Mouse (Mus musculus) yolk sac, embryonic 10.5 days (tissue): Measurements from ENCODE around the gene Mgst1.

Experiments used
- DNase-seq: peaks from one replicate; pipeline ENCODE4 v3.0.0-alpha.2; 2017; ENCODE audit warnings: low spot score

Gene Mgst1

DNA sequence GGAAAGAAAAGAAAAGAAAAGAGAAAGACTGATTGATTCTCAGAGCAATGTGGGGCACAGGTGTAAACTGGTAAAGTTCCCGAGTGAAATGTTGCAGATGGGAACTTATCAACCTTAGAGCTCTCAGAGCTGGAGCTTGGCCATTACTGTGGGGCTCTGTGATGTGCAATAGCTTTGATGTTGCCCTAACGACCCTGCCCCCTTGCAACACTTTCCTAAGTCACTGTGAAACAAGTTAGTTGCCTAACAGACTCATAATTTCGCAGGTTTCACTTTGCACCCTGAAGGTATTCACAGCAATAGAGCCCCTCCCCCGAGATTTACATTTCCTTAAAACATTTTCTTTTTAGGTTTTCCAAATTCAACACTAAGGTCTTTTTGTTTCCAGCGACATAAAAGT, at the start of gene Mgst1:
Gene Mgst1 (plus strand): TSS at position 387 of the 400 bp plus-strand sequence.
- peak; percentile 25 for DNase-seq

DNA sequence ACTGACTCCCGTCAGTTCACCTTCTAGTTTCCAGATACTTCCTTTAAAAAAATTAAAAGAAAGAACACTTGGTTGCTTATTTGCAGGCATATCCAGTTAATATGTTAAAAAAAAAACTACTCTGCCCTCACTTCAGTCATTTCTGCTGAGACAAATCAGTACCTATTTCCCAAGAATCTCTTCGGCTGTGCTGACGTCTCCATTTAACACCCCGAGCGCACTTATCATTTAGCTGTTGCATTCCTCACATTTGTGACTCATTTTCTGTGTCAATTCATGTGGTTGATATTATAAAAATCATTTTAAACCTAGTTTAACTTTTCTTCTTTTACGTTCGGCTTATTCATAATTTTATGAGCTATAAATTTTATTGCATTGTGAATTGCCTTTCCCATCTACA, 47.7 kb upstream of the Mgst1 start:
- no peak for DNase-seq

DNA sequence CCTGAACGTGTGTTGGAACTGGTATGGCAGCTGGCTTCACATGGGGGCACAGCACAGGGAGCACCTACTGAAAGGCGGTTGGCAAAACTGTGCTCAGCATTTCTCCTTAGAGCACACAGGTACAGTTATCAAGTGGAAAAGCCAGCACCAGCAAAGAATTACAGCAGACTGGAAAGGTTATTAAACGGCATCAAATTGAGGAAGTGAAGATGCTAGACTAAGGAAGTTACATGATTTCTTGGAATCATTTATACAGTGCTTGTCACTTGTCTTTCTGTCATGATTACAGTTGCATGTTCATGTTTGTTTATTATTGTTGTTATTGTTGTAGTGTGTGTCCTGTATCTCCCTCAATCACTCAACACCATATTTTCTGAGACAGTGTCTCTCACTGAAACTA, 45.1 kb upstream of the Mgst1 start:
- no peak for DNase-seq

DNA sequence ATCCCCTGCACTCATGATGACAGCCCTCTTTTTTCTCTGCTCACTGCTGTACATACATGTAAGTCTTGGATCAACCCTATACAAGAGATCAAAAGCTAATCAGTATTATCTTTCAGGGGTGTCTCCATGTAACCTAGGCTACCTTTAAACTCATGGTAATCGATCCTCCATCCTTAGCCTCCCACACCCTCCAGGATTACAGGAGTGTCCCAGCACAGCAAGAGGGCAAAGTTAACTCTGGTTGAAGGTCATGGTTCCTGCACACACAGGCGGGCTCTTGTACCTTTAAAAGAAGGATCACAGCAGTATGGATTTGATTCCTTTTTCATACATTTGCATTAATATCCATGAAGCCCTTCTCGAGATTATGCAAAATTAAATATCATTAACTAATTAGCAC, 40.5 kb upstream of the Mgst1 start:
- no peak for DNase-seq

DNA sequence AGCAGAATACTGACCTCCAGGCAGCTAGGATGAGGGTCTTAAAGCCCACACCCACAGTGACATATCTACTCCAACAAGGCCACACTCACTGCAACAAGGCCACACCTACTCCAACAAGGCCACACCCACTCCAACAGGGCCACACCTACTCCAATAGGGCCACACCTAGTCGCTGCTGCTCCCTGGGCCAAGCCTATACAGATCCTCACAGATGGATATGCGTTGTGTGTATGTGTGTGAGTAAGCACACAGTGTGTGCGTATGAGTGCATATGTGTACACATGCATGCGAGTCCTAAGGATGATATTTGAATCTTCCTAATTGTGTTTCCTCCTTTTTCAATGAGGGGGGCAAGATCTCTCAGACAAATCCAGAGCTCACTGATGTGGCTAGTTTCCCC, 38.3 kb upstream of the Mgst1 start:
- no peak for DNase-seq

DNA sequence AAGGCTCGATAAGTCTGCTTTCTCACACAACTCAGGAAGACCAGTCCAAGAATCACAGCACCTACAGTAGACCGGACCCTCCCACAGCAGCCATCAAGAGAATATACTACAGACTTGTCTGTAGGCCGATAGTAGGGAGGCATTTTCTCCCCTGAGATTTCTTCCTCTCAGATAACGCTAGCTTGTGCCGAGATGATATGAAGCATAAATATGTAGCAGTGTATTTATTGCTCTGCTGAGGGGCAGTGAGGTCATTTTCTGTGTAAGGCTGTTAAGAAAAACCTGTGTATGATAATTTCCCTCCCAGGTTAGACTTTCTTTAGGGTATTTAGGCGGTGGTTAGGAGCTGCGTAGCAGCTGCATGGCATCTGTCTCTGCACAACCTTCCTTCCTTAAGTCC, 37.2 kb upstream of the Mgst1 start:
- no peak for DNase-seq

DNA sequence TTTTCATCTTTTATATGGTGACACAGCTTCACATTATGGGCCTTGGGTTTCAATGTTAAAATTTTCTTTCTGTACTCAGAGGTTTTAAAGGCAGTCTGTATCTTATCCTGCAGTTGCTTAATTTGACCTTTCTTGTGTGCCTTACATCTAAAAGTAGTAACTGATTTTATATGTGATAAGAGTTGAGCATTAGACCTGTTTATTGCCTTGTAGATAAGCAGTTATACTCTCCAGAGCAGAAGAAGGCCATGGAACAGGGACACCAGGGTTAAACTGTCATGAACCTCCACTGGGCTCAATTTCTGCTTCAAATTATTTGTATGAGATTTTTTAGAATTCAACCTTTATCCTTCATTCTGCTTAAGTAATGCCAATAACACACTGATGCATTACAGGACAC, 35.6 kb upstream of the Mgst1 start:
- no peak for DNase-seq

DNA sequence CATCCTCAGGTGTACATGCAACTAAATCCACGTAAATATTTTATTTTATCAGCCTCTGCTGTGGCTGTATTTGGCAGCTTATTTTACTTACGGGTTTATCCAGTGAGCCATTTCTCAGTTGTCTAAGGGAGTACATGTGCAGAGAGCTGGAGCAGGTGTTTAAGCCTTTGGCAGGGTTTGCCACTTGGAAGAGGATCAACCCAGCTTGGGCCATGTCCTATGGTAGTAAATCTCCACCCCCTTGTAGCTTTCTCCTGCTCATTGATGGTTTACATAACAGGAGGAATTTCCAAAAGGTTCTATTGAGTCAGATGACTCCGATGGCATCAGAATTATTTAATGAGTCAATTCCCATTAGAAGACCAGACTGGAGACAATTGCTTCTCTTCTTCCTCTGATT, 22.6 kb upstream of the Mgst1 start:
- no peak for DNase-seq

DNA sequence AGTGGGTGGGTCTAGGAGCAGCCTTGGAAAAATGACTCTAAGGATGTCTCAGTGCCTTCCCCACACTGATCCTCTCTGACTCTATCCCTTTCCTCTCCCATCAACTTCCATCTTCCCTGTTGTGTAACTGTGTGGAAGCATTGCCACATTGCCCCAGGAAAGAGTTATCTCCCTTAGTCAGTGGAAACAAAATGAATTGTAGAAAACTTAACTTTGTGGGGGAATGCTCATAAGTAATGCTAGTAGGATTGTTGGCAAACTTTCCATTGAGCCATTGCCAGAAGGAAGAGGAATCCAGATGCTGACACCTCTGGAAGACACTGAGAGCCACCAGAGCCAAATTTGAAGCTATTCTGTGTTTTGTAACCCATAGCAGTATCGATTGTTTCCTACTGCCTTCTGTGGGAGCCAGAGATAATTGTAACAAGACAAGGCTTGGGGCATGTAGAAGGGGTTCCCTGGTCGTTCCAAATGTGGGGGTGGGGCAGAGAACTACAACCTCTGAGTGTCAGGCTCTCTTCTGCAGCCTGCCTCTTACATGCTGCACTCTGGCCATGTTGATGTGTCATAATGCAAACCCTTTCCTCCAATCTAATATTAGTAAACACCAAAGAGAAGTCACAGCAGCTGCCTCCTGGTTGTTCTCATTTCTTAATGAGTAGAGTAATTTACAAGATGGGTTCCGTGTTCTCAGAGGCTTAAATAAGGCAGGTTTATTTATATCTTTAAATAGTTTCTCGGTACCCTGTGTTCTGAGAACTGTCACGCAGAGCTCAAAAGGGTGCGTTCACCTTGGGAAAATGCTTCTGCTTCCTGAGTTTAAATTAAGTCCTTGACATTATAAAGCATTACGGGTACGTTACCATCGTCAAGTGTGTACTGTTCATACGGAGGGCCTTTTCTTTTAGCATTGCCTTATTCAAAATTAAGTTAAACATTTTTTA, 11.5 kb upstream of the Mgst1 start:
- DNase-seq = no peak

DNA sequence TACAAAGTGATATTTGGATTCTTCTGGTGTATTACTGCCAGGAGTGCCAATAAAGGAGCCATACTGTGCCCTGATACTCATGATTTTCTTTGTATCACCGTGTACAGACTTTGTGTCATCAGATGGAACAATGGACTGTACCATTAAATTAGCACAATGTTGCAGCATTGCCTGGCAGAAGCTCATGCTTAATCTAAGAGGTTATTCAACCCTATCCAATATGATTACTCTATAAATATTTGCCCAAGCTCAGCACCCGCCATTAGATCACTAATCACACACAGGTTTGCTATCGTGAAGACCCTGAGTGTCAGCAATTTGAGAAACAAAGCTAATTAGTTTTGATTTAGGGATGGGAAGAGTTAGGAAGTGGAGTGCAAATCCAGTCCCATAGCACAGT, 9.6 kb upstream of the Mgst1 start:
- no peak for DNase-seq

DNA sequence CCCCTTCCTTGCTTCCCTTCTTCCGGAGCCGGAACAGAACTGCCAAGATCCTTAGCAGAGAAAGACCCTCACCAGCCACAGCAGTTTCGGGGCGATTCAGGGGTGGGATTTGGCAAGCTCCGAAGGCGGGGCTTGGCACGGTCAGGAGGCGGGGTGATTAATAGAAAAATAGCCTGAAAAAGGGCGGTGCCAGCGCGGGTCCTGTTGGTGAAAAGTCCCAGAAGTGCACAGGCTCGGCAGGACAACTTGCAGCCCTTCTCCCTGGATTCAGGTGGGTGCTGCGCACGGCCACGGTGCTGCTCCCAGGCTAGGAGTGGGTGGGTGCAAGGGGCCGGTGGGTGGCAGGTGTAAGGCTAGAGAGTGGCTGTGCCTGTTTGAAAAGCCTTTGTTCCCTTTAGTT, 220 bp downstream of the Mgst1 start:
- peak; percentile 53 for DNase-seq

DNA sequence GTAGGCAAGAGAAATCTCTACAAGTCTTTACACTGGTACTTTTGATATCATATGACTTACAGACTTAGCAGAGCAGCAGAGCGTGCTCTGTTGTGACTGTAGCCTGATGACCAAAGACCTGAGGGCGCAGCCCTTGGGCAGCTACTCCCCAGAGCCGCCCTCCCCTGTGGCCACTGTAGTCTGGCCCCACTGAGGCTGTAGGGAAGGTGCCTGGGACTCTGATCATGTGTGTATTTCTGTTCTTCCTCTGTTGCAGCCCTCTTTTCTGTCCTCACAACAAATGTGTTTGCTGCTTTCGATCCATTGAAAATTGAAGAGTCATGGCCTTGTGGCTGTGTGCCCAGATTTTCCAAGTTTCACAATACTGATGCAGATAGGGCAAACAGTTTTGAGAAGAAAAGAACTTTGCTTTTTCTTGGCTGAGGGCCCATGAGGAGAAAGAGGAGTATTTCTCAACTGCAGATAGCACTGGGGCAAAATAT, 1.0 kb downstream of the Mgst1 start:
- no peak for DNase-seq

DNA sequence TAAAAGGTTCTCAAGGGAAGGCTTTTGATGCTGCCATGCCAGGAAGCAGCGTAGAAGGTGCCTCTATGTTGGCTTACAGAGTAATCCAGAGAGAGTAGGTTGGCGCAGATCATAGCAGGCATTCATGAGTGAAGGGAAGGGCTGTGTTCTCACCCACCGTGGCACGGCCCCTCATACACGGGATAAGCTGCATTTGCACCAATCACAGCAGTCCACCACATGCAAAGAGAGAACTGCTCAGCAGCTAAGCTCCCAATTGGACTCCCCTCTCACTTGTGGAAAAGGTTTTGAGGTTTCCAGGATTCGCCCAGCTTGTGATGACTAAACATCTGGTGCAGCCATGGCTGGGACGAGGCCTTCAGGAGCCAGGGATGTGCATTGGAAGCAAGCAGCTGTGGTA, 2.5 kb downstream of the Mgst1 start:
- DNase-seq = no peak

DNA sequence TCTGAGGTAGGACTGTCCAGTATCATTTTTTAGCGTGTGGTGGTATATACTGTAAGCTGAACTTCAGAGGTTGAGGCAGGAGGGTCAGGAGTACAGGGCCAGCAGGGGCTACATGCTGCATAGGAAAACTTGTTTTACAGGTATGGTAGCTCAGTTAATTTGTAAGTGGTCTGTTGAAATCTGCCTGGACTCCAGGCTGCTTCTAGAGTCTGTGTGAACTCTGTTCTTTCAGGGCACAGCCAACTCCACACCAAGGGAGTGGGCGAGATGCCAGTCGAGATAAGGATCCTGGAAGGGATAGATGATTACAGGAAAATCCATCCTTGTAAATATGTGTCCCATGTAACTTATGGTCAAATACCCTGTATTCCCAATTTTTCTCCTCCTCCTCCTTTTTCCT, 3.3 kb downstream of the Mgst1 start:
- DNase-seq = no peak

DNA sequence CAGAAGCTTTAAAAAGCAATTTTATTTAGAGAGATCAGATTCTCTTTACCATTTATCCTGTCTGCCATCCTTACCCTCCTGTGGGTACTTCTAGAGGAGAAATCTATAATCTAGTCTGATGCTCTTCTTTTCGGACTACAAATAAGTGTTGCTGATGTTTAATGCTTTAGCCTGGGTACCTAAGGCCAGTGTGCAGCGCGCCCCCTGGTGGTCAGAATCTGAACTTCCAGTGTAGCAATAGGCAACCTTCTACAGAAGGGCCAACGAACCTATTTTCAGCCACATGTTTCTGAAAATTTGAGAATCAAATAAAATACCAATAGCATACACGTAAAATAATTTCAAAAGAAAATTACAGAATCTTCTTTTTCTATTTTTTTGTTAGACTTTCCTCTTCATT, 13.0 kb downstream of the Mgst1 start:
- no peak for DNase-seq

DNA sequence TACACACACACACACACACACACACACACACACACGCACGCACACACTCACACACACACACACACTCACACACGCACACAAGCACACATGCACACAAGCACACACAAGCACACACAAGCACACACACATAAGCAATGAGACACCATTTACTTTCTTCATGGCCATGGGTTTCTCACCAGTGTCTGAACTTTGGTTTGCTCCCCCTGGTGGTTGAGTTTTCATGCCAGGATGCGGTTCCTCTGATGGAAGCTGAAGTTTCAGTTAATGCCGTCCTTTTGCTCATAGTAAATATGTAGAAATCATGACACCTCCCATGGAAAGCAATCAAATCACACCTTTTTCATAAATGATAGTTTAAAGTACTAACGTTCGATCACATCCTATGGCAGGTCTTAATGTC, 23.8 kb downstream of the Mgst1 start:
- no peak for DNase-seq

DNA sequence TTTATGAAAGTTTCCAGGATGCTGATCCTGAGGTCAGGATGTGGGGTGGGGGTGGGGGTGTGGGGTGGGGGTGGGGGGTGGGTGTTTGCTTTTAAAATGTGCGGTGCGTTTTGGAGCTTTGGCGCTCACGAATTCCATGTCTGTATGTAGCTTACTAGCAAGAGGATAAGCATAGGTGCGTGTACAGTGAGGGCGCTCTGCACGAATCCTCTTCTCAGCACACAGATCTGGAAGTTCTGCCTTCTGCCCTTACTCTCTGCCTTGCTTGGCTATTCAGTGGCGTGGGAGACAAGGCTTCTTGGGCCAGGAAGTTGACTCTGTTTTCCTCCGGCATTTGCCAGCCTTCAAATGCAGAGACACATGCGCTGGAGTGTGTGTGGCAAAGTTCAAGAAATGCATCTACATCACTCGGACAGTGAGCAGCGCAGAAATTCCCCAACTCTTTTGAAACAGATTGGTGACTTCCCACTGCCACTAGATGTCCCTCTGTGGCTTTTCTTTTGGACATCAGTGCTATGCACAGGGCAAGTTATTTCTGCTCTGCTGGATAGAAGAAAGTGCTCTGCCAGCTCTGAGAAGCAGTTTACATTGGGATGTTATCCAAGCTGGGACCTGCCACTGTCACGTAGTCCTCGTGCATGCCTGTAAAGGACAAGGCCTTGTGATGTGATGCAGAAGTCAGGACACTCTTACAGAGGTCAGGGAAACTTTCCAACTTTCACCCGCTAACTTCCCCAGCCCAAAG, 31.5 kb downstream of the Mgst1 start:
- peak; percentile 9 for DNase-seq
